Mouse (Mus musculus) liver, postnatal 0 days (tissue): ENCODE measurements around the gene Zmat3.

Source experiments
- CTCF ChIP-seq: sonication (generic); IDR thresholded peaks from 2 replicates; pipeline ENCODE4 v1.5.1; 2016; ENCODE audit warnings: antibody characterized with exemption, low read depth
- EP300 ChIP-seq: IDR thresholded peaks from 2 replicates; pipeline ENCODE4 v1.6.1; 2016; ENCODE audit warnings: antibody characterized with exemption, low read depth, mild to moderate bottlenecking

DNA sequence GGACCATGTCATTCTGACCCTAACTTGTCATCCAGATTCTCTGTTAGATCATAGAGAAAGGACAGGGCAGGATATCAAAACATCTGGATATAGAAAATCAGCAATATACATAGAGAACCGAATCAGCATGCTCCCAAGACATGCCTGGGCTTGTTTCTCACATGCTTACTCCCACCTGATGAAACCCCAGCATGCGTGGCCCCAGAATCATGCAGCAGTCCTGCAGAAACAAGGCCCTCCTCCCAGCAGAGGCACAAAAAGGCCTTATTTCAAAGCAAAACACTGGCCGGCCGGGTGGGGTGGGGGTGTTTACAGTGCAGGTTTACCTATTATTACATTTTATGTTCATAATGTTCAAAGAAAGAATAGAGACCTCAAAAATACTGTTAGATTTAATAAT, 1.6 kb downstream of the Zmat3 start:
- TF ChIP-seq CTCF: no peak
- no peak for TF ChIP-seq EP300
